Mouse (Mus musculus) mature B cell (primary cell): ENCODE measurements around the gene Arid5b.

ENCODE experiments used
- in situ Hi-C: fragments of 300-500 bp; cut with MboI; formaldehyde crosslinking; loops from 2 replicates; pipeline ENCODE4 v1.14.3; 2019

The Arid5b gene

GRCm38 (mm10) chr10:68192824-68193255 is 85.7 kb downstream of the Arid5b start:
- in situ Hi-C loops, result no loop called here

GRCm38 (mm10) chr10:68191691-68192380 is 86.7 kb downstream of the Arid5b start:
- in situ Hi-C loops, result no loop called here

- in situ Hi-C loops, result no loop called here
These were observed 87.4 kb downstream of the Arid5b start for GRCm38 (mm10) chr10:68191146-68191545.

GRCm38 (mm10) chr10:68189847-68190246 is 88.7 kb downstream of the Arid5b start:
- in situ Hi-C loops, result no loop called here

GRCm38 (mm10) chr10:68183096-68183495 is 95.4 kb downstream of the Arid5b start:
- in situ Hi-C loops, result no loop called here

- in situ Hi-C loops, result no loop called here
These were observed 96.3 kb downstream of the Arid5b start for GRCm38 (mm10) chr10:68182266-68182665.

GRCm38 (mm10) chr10:68181156-68181555 is 97.4 kb downstream of the Arid5b start:
- in situ Hi-C loops, result no loop called here

- in situ Hi-C loops, result no loop called here
These were observed 97.8 kb downstream of the Arid5b start for GRCm38 (mm10) chr10:68180721-68181120.

GRCm38 (mm10) chr10:68180151-68180550 is 98.4 kb downstream of the Arid5b start:
- in situ Hi-C loops, result no loop called here

- in situ Hi-C loops, result no loop called here
These were observed 98.8 kb downstream of the Arid5b start for GRCm38 (mm10) chr10:68179741-68180140.

GRCm38 (mm10) chr10:68179339-68179738 is 99.2 kb downstream of the Arid5b start:
- in situ Hi-C loops, result no loop called here

GRCm38 (mm10) chr10:68177697-68178485 is 100.6 kb downstream of the Arid5b start:
- in situ Hi-C loops, result no loop called here

- in situ Hi-C loops, result no loop called here
These were observed 102.7 kb downstream of the Arid5b start for GRCm38 (mm10) chr10:68175811-68176210.

- in situ Hi-C loops, result no loop called here
These were observed 104.9 kb downstream of the Arid5b start for GRCm38 (mm10) chr10:68173634-68174033.

GRCm38 (mm10) chr10:68172906-68173305 is 105.6 kb downstream of the Arid5b start:
- in situ Hi-C loops, result no loop called here

GRCm38 (mm10) chr10:68171974-68172373 is 106.6 kb downstream of the Arid5b start:
- in situ Hi-C loops, result no loop called here

- in situ Hi-C loops, result no loop called here
These were observed 109.9 kb downstream of the Arid5b start for GRCm38 (mm10) chr10:68168613-68169012.

- in situ Hi-C loops, result no loop called here
These were observed 110.4 kb downstream of the Arid5b start for GRCm38 (mm10) chr10:68168141-68168540.

- in situ Hi-C loops, result no loop called here
These were observed 111.4 kb downstream of the Arid5b start for GRCm38 (mm10) chr10:68167118-68167517.

- in situ Hi-C loops, result no loop called here
These were observed 111.8 kb downstream of the Arid5b start for GRCm38 (mm10) chr10:68166695-68167086.

- in situ Hi-C loops, result no loop called here
These were observed 112.5 kb downstream of the Arid5b start for GRCm38 (mm10) chr10:68165709-68166694.
